Mouse (Mus musculus): ENCODE data around the gene Pla2g7. TPM values are rescaled to one million over a fixed set of nuclear protein-coding genes. Genes with fewer than 3 reads are reported as not detected.

The Pla2g7 gene
- total and polyA plus RNA-seq, 2 experiments from 2014 or later, result 115 to 313 TPM

- DNase-seq (ENCODE audit: low spot score) (peak; percentile 72), ATAC-seq (peak; percentile 58; the same call in 1 of the 2 replicates)
- Histone ChIP-seq H3K36me3 (ENCODE audit: insufficient read depth, low read length) (no peaks in the 10 kb centered on the region), H3K9me3 (ENCODE audit: low read length) (no peaks in the 10 kb centered on the region), H3K27ac (no peak overlapping the region), H3K4me3 (ENCODE audit: low read length) (no peak overlapping the region), H3K27me3 (ENCODE audit: insufficient read depth, low read length) (no peaks in the 10 kb centered on the region), H3K9ac (replicated peaks; ENCODE audit: low read length) (no peak overlapping the region), H3K4me1 (ENCODE audit: insufficient read depth, low read length) (no peaks in the 10 kb centered on the region), H3K4me2 (ENCODE audit: low read depth, low read length) (no peak overlapping the region)
- TF ChIP-seq CTCF (IDR thresholded peaks at IDR 0.05; ENCODE audit: low read depth), result no peak
- 50% methylated on average over 5 of the region's 5 CpGs for WGBS
Observed at GRCm38 (mm10) chr17:43590531-43590930, 22.6 kb downstream of the Pla2g7 start.

DNA sequence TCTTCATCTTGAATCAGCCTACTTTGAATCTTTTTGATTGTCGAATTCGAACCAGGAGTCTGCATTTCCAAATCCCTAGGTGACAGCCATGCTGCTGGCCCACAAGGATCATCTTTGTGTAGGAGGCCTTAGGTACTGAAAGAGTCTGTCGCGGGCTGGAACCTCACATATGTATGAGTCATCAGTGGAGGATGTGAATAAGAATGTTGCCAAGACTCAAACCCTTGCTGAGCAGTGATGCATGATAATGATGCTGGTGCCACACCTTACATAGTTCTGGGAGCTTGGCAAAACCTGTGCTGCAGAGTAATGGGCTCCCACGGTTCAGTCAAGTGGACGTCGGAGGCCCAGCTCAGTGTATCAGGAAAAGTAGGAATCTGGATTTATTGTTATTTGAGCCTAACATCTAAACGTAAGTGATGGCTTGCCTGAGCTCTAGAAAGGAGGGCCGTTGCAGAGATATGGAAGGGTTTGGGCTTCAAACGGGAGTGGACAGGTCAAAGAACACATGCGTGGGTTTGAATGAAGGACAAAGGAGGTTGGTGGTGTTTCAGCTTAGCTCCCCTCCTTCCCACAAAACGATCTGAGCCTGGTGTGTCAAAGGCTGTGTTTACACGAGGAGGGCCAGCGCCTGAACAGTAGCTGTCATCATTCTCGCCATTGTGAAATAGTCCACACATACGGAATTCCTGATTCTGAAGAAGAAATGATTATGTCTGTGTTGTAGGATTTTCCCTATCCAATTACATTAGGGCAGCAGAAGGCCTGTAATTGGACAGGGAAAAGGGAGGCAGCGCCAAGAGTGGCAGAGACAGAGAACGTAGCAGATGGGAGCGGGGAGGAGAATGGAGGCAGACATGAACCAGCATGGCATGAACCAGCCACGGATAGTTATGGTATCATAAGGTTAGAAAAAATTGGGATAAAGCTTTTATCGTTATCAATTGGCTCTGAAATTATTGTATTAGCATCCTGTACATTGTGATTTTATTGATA, 24.7 kb downstream of the Pla2g7 start:
- WGBS, result 87% methylated on average over 21 of the region's 21 CpGs
- Histone ChIP-seq H3K36me3 (ENCODE audit: insufficient read depth, low read length) (no peaks in the 10 kb centered on the region), H3K4me1 (ENCODE audit: insufficient read depth, low read length) (no peaks in the 10 kb centered on the region), H3K9ac (replicated peaks; ENCODE audit: low read length) (no peak overlapping the region), H3K4me3 (ENCODE audit: low read length) (no peak overlapping the region), H3K9me3 (ENCODE audit: low read length) (no peaks in the 10 kb centered on the region), H3K27me3 (ENCODE audit: insufficient read depth, low read length) (no peaks in the 10 kb centered on the region), H3K27ac (no peak overlapping the region), H3K4me2 (ENCODE audit: low read depth, low read length) (no peak overlapping the region)
- no peak for TF ChIP-seq CTCF (IDR thresholded peaks at IDR 0.05; ENCODE audit: low read depth)
- no peak for ATAC-seq
- DNase-seq (ENCODE audit: low spot score), result no peak

DNA sequence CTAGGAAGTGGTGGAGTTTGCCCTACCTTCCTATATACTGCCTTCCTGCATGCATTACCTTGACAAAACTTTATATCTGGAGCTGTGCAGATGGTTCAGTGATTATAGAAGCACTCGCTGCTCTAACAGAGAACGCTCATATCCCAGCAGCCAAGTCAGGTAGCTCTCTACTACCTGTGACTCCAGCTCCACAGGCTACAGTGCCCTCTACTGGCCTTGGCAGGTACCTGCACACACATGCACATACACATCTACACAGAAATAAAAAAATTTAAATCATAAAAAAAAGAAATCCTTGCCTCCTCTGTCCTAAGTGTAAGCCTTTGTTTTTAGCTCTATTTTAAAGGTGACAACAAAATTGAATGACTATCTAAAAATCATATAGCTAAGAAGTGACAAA, 29.8 kb downstream of the Pla2g7 start:
- DNase-seq (ENCODE audit: low spot score) (no peak), ATAC-seq (no peak)
- peak; percentile 15; the same call in 1 of the 2 replicates for TF ChIP-seq CTCF (IDR thresholded peaks at IDR 0.05; ENCODE audit: low read depth)
- Histone ChIP-seq H3K36me3 (ENCODE audit: insufficient read depth, low read length) (no peaks in the 10 kb centered on the region), H3K9me3 (ENCODE audit: low read length) (no peaks in the 10 kb centered on the region), H3K4me3 (ENCODE audit: low read length) (no peak overlapping the region), H3K4me2 (ENCODE audit: low read depth, low read length) (no peak overlapping the region), H3K4me1 (ENCODE audit: insufficient read depth, low read length) (no peaks in the 10 kb centered on the region), H3K27ac (no peak overlapping the region), H3K9ac (replicated peaks; ENCODE audit: low read length) (no peak overlapping the region), H3K27me3 (ENCODE audit: insufficient read depth, low read length) (no peaks in the 10 kb centered on the region)
- WGBS, result 98% methylated on average over 2 of the region's 2 CpGs

GRCm38 (mm10) chr17:43598706-43599105, 30.8 kb downstream of the Pla2g7 start:
- no peak overlapping the region for H3K4me2 ChIP-seq (ENCODE audit: low read depth, low read length)
- H3K9me3 ChIP-seq (ENCODE audit: low read length), result no peaks in the 10 kb centered on the region
- no peak overlapping the region for H3K4me3 ChIP-seq (ENCODE audit: low read length)
- no peaks in the 10 kb centered on the region for H3K4me1 ChIP-seq (ENCODE audit: insufficient read depth, low read length)
- no peak overlapping the region for H3K27ac ChIP-seq
- H3K36me3 ChIP-seq (ENCODE audit: insufficient read depth, low read length), result no peaks in the 10 kb centered on the region
- H3K9ac ChIP-seq (replicated peaks; ENCODE audit: low read length), result no peak overlapping the region
- H3K27me3 ChIP-seq (ENCODE audit: insufficient read depth, low read length), result no peaks in the 10 kb centered on the region
- TF ChIP-seq CTCF (IDR thresholded peaks at IDR 0.05; ENCODE audit: low read depth), result no peak
- 71% methylated on average over 4 of the region's 4 CpGs for WGBS
- DNase-seq (ENCODE audit: low spot score) (no peak), ATAC-seq (no peak)

GRCm38 (mm10) chr17:43606704-43607103, 38.8 kb downstream of the Pla2g7 start:
- TF ChIP-seq CTCF (IDR thresholded peaks at IDR 0.05; ENCODE audit: low read depth), result peak; percentile 92
- 15% methylated on average over 3 of the region's 3 CpGs for WGBS

GRCm38 (mm10) chr17:43611586-43611985, 43.7 kb downstream of the Pla2g7 start:
- Histone ChIP-seq H3K9me3 (ENCODE audit: low read length) (no peaks in the 10 kb centered on the region), H3K4me2 (ENCODE audit: low read depth, low read length) (no peak overlapping the region), H3K36me3 (ENCODE audit: insufficient read depth, low read length) (no peaks in the 10 kb centered on the region), H3K27me3 (ENCODE audit: insufficient read depth, low read length) (no peaks in the 10 kb centered on the region), H3K9ac (replicated peaks; ENCODE audit: low read length) (no peak overlapping the region), H3K4me1 (ENCODE audit: insufficient read depth, low read length) (no peaks in the 10 kb centered on the region), H3K27ac (no peak overlapping the region), H3K4me3 (ENCODE audit: low read length) (no peak overlapping the region)
- peak; percentile 91 for TF ChIP-seq CTCF (IDR thresholded peaks at IDR 0.05; ENCODE audit: low read depth)
- DNase-seq (ENCODE audit: low spot score), result peak; percentile 91
- peak; percentile 66 for ATAC-seq
- WGBS, result 14% methylated on average over 7 of the region's 7 CpGs

More at GRCm38 (mm10) chr17:43606704-43607103, 38.8 kb downstream of the Pla2g7 start:
- no peak overlapping the region for H3K9ac ChIP-seq (replicated peaks; ENCODE audit: low read length)
- H3K9me3 ChIP-seq (ENCODE audit: low read length), result no peaks in the 10 kb centered on the region
- ATAC-seq (peak; percentile 53; the same call in 1 of the 2 replicates), DNase-seq (ENCODE audit: low spot score) (peak; percentile 73)
- H3K36me3 ChIP-seq (ENCODE audit: insufficient read depth, low read length), result no peaks in the 10 kb centered on the region
- H3K4me1 ChIP-seq (ENCODE audit: insufficient read depth, low read length), result no peaks in the 10 kb centered on the region
- H3K4me2 ChIP-seq (ENCODE audit: low read depth, low read length), result no peak overlapping the region
- H3K4me3 ChIP-seq (ENCODE audit: low read length), result no peak overlapping the region
- no peak overlapping the region for H3K27ac ChIP-seq
- H3K27me3 ChIP-seq (ENCODE audit: insufficient read depth, low read length), result no peaks in the 10 kb centered on the region

GRCm38 (mm10) chr17:43612221-43612620, 44.3 kb downstream of the Pla2g7 start:
- H3K4me3 ChIP-seq (ENCODE audit: low read length), result no peak overlapping the region
- H3K27ac ChIP-seq, result no peak overlapping the region
- H3K36me3 ChIP-seq (ENCODE audit: insufficient read depth, low read length), result no peaks in the 10 kb centered on the region
- H3K4me1 ChIP-seq (ENCODE audit: insufficient read depth, low read length), result no peaks in the 10 kb centered on the region
- H3K9me3 ChIP-seq (ENCODE audit: low read length), result no peaks in the 10 kb centered on the region
- ATAC-seq (no peak), DNase-seq (ENCODE audit: low spot score) (no peak)
- 81% methylated on average over 3 of the region's 3 CpGs for WGBS
- H3K9ac ChIP-seq (replicated peaks; ENCODE audit: low read length), result no peak overlapping the region
- no peak overlapping the region for H3K4me2 ChIP-seq (ENCODE audit: low read depth, low read length)
- no peak for TF ChIP-seq CTCF (IDR thresholded peaks at IDR 0.05; ENCODE audit: low read depth)
- no peaks in the 10 kb centered on the region for H3K27me3 ChIP-seq (ENCODE audit: insufficient read depth, low read length)
